Mouse (Mus musculus) E14TG2a.4 (cell line): ENCODE results near the gene Copb1.

ENCODE experiments used
- CTCF ChIP-seq: conservative IDR thresholded peaks from 2 replicates; pipeline ENCODE4 v1.5.1; 2014; ENCODE audit warnings: low read length
- POU5F1 ChIP-seq: IDR thresholded peaks from 2 replicates; pipeline ENCODE4 v1.6.1; 2014; ENCODE audit warnings: low read length, borderline replicate concordance

DNA sequence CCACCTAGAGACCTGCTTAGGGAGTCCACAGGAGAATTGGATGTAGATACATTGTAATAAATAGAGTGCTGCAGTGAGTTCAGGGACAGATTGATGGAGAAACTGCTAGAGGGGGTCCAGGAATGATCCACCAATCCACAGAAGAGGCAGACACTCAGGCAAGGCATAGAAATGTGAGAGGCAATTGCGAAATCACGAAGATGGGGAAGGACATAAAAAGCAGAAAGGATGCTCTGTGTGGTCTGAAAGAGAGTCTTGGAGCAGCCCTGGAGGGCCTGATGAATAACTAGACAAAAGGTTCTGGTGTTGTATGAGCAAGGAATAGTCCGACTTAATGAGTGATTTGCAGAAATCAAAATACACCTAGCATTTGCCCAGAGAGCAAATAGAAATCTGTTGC lies 71.8 kb downstream of the Copb1 start:
- TF ChIP-seq CTCF: no peak
- no peak for TF ChIP-seq POU5F1
